Mouse (Mus musculus) heart, adult 2 months (tissue): ENCODE results near the gene Chst7. TPM values are rescaled to one million over a fixed set of nuclear protein-coding genes. Genes with fewer than 3 reads are reported as not detected.

Experiments
- DNase-seq, 2 experiments: peaks; one replicate each; pipeline ENCODE4 v3.0.0; 2021
- H3K27ac ChIP-seq: fragments of 200-600 bp; 2 replicates; pipeline ENCODE4 v1.8.1; 2022
- H3K27me3 ChIP-seq: fragments of 200-500 bp; 2 replicates; pipeline ENCODE4 v1.6.1; 2012; ENCODE audit warnings: mild to moderate bottlenecking, low read length, inconsistent platforms, mixed read lengths; ENCODE audit not compliant: control insufficient read depth, insufficient read depth
- H3K36me3 ChIP-seq: fragments of 200-500 bp; 2 replicates; pipeline ENCODE4 v1.6.1; 2012; ENCODE audit warnings: low read length, inconsistent platforms; ENCODE audit not compliant: control insufficient read depth, insufficient read depth
- H3K4me1 ChIP-seq: fragments of 200-500 bp; 2 replicates; pipeline ENCODE4 v1.6.1; 2011; ENCODE audit warnings: low read length; ENCODE audit not compliant: control insufficient read depth, insufficient read depth
- H3K4me3 ChIP-seq: fragments of 200-600 bp; 2 replicates; pipeline ENCODE4 v1.8.1; 2022
- H3K79me2 ChIP-seq: fragments of 200-500 bp; replicated peaks from 2 replicates; pipeline ENCODE4 v1.6.1; 2012; ENCODE audit warnings: mild to moderate bottlenecking, inconsistent platforms, low read length, moderate library complexity, mixed read lengths; ENCODE audit not compliant: control insufficient read depth, insufficient read depth
- H3K9ac ChIP-seq: fragments of 200-500 bp; 2 replicates; pipeline ENCODE4 v1.6.1; 2012; ENCODE audit warnings: low read depth, mild to moderate bottlenecking, control low read depth, inconsistent platforms, low read length, mixed read lengths
- CTCF ChIP-seq: fragments of 200-600 bp; IDR thresholded peaks from 2 replicates; pipeline ENCODE4 v1.8.1; 2022; ENCODE audit warnings: antibody characterized with exemption, mild to moderate bottlenecking, moderate library complexity
- EP300 ChIP-seq: fragments of 200-500 bp; IDR thresholded peaks from 2 replicates; pipeline ENCODE4 v1.6.1; 2011; ENCODE audit warnings: low read depth, low read length, control low read depth; ENCODE audit not compliant: insufficient read depth
- POLR2A ChIP-seq: fragments of 200-500 bp; IDR thresholded peaks from 2 replicates; pipeline ENCODE4 v1.6.1; 2011; ENCODE audit warnings: mild to moderate bottlenecking, low read depth, low read length, control low read depth; ENCODE audit not compliant: insufficient read depth
- WGBS: fragments of 180-500 bp; shearing (Covaris S2); methylation state at CpG from one replicate; pipeline ENCODE4 v1.1.7; 2018; 5-methylcytosine and 5-hydroxymethylcytosine counted together
- intact Hi-C: fragments of 180-260 bp; cut with DNase I; formaldehyde crosslinking; loops from one replicate; pipeline ENCODE4 v1.15.1; 2025
- polyA plus RNA-seq: library from polyadenylated mRNA; depleted of rRNA; stranded (reverse); fragments of >200 nt; gene quantifications from 2 replicates; pipeline ENCODE4 v1.2.3, GENCODE M21; 2012; rRNA removed
- total RNA-seq, 2 experiments: library from RNA; stranded (reverse); gene quantifications; 2 replicates each; pipeline ENCODE4 v1.2.3; 2021

The Chst7 gene
- total and polyA plus RNA-seq, 3 experiments: 3.0 to 3.7 (median 3.1) TPM

DNA sequence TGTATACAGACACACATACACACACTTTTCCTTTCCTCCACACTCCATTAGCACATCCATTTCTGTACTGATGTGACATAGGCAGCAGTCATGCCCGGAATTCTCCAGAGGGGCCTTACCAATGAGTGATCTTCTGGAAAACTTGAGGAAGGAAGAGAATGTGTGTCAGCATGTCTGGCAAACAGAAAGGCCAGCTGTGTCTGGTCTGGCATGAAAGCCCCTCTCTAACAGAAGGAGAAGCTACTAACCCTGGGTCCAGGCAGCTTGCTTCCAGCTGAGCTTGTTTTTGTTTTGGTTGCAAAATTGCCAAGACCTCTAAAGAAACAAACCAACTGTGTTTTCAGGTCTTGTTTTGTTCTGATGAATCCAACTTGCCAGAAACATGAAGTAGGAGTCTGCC is 70.1 kb downstream of the Chst7 start:
- intact Hi-C loops: no loop called here
- Histone ChIP-seq H3K9ac (no peak overlapping the region), H3K4me1 (no peaks in the 10 kb centered on the region), H3K36me3 (no peaks in the 10 kb centered on the region), H3K27ac (no peak overlapping the region), H3K27me3 (no peaks in the 10 kb centered on the region), H3K79me2 (no peaks in the 10 kb centered on the region), H3K4me3 (no peak overlapping the region)
- WGBS: 48% methylated on average over 1 of the region's 1 CpGs
- TF ChIP-seq POLR2A (no peak), CTCF (no peak), EP300 (no peak)
- DNase-seq: peak; percentile 37 to 41

Other genes starting within 250 kb of the Chst7 start
- 1 to 10 TPM; 3.8 to 4.8 TPM for gene Slc9a7, start 232.2 kb downstream of the Chst7 start, total RNA-seq
- gene Slc9a7, start 232.2 kb downstream of the Chst7 start, polyA plus RNA-seq: 2.1 and 2.8 TPM in 2 replicates